Mouse (Mus musculus): Measurements from ENCODE around the gene Slc16a11.

The Slc16a11 gene

GRCm38 (mm10) chr11:70225798-70226601, 13.4 kb downstream of the Slc16a11 start:
- DNase-seq (ENCODE audit: low spot score in 2 of 2), result no peak

- no peak for DNase-seq (ENCODE audit: low spot score in 2 of 2)
Observed at GRCm38 (mm10) chr11:70226602-70226890, 14.0 kb downstream of the Slc16a11 start.

- no peak for DNase-seq (ENCODE audit: low spot score in 2 of 2)
Observed at GRCm38 (mm10) chr11:70227126-70227525, 14.6 kb downstream of the Slc16a11 start.

- no peak for DNase-seq (ENCODE audit: low spot score in 2 of 2)
Observed at GRCm38 (mm10) chr11:70227661-70228245, 15.2 kb downstream of the Slc16a11 start.

- peak; percentile 71 to 78 for DNase-seq (ENCODE audit: low spot score in 2 of 2)
Observed at GRCm38 (mm10) chr11:70228828-70229227, 16.3 kb downstream of the Slc16a11 start.

GRCm38 (mm10) chr11:70229260-70230010, 16.9 kb downstream of the Slc16a11 start, which contains the start of gene Bcl6b:
Bcl6b (minus strand) TSS chr11:70229798.
- DNase-seq (ENCODE audit: low spot score in 2 of 2), result no peak

GRCm38 (mm10) chr11:70230239-70230727, 17.7 kb downstream of the Slc16a11 start:
- peak; percentile 64 to 88 for DNase-seq (ENCODE audit: low spot score in 2 of 2)

- DNase-seq (ENCODE audit: low spot score in 2 of 2), result no peak
Observed at GRCm38 (mm10) chr11:70232546-70232945, 20.0 kb downstream of the Slc16a11 start.

- DNase-seq (ENCODE audit: low spot score in 2 of 2), result no peak
Observed at GRCm38 (mm10) chr11:70233016-70233415, 20.5 kb downstream of the Slc16a11 start.

GRCm38 (mm10) chr11:70234037-70234436, 21.5 kb downstream of the Slc16a11 start:
- no peak for DNase-seq (ENCODE audit: low spot score in 2 of 2)

GRCm38 (mm10) chr11:70234497-70234896, 21.9 kb downstream of the Slc16a11 start:
- DNase-seq (ENCODE audit: low spot score in 2 of 2), result no peak

- DNase-seq (ENCODE audit: low spot score in 2 of 2), result no peak
Observed at GRCm38 (mm10) chr11:70235254-70235900, 22.8 kb downstream of the Slc16a11 start.

GRCm38 (mm10) chr11:70236717-70237116, 24.2 kb downstream of the Slc16a11 start:
- DNase-seq (ENCODE audit: low spot score in 2 of 2), result no peak

GRCm38 (mm10) chr11:70237457-70238167, 25.1 kb downstream of the Slc16a11 start, which contains the start of gene 0610010K14Rik:
0610010K14Rik (minus strand) TSS chr11:70237914.
- peak; percentile 96 to 97 for DNase-seq (ENCODE audit: low spot score in 2 of 2)

- no peak for DNase-seq (ENCODE audit: low spot score in 2 of 2)
Observed at GRCm38 (mm10) chr11:70238591-70239440, 26.3 kb downstream of the Slc16a11 start.

GRCm38 (mm10) chr11:70239541-70240279, 27.2 kb downstream of the Slc16a11 start, which contains the start of the genes Gm21988 and Rnasek:
Gm21988 (minus strand) TSS chr11:70239830.
Rnasek (minus strand) TSS chr11:70239842.
- peak; percentile 61 to 62 for DNase-seq (ENCODE audit: low spot score in 2 of 2)

GRCm38 (mm10) chr11:70242591-70242990, 30.0 kb downstream of the Slc16a11 start:
- DNase-seq (ENCODE audit: low spot score in 2 of 2), result no peak

- peak; percentile 59 to 88 for DNase-seq (ENCODE audit: low spot score in 2 of 2)
Observed at GRCm38 (mm10) chr11:70247136-70247845, 34.7 kb downstream of the Slc16a11 start.

- no peak for DNase-seq (ENCODE audit: low spot score in 2 of 2)
Observed at GRCm38 (mm10) chr11:70250150-70250549, 37.6 kb downstream of the Slc16a11 start.

All from thymus, postnatal 10 days (tissue).